In the genomic region with DNA sequence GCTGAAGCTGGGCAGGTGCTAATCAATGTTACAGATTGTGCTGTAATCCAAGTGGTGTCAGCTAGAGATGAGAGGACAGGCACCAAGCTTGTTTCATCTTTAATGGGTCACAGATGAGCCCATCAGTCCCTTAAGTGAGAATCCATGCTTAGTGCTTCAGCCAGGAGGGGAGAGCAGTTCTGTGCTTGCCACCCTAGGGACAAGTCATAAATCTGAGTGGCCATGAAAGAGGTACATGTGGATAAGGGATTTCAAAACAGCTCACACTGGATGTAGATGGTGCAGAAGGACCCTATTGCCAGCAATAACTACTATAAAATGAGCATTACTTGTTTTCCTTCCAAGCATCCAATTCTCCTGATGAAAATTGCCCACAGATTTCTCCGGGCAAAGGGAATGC, we compare ENCODE assay signal across 16 mouse cellular contexts.
"Had no signal": no experiment of that assay in that cellular context is flagged by ENCODE, and none has a peak within 500 bp of the region (broad histone marks: within the 10 kb centered on the region; RNA-seq: fewer than 3 reads in every experiment).

No protein-coding gene starts in this region.

- H3K9me3 ChIP-seq: neural tube, embryonic 12.5 days; neural tube, embryonic 13.5 days; stomach, embryonic 15.5 days had no signal

- H3K36me3 ChIP-seq: neural tube, embryonic 12.5 days; neural tube, embryonic 13.5 days; stomach, embryonic 15.5 days had no signal

- H3K4me1 ChIP-seq: stomach, embryonic 15.5 days had no signal

- H3K4me3 ChIP-seq: neural tube, embryonic 12.5 days; neural tube, embryonic 13.5 days; stomach, embryonic 15.5 days had no signal

- DNase-seq: retina, postnatal 1 day; right cerebral cortex, adult 18-20 months; right cerebral cortex, postnatal 14 days; right cerebral cortex, postnatal 25 days; right cerebral cortex, postnatal 4 days; spleen, adult 18-20 months; thymus, adult 18-20 months; thymus, adult 2 months; thymus, postnatal 14 days; thymus, postnatal 25 days; thymus, postnatal 36 days; thymus, postnatal 4 days had no signal

- H3K9ac ChIP-seq: neural tube, embryonic 12.5 days; neural tube, embryonic 13.5 days; stomach, embryonic 15.5 days had no signal

- H3K27ac ChIP-seq: neural tube, embryonic 12.5 days; neural tube, embryonic 13.5 days; stomach, embryonic 15.5 days; stomach, postnatal 0 days had no signal

- H3K4me2 ChIP-seq: neural tube, embryonic 12.5 days; neural tube, embryonic 13.5 days; stomach, embryonic 15.5 days had no signal

- H3K27me3 ChIP-seq: neural tube, embryonic 12.5 days; neural tube, embryonic 13.5 days; stomach, embryonic 15.5 days had no signal
